Mouse (Mus musculus) bone marrow macrophage, adult 2 months (primary cell): ENCODE measurements around the gene Isca1. TPM values are rescaled to one million over a fixed set of nuclear protein-coding genes. Genes with fewer than 3 reads are reported as not detected.
"Not testable (repeated sequence)": the region's sequence is repeated elsewhere in the genome, so short reads cannot be mapped to it uniquely, and the experiment has no call there.

Experiments used
- H3K27ac ChIP-seq: 2 replicates; pipeline ENCODE4 v1.5.1; 2012; ENCODE audit warnings: low read depth, low read length; ENCODE audit not compliant: insufficient read depth
- H3K4me1 ChIP-seq: 2 replicates; pipeline ENCODE4 v1.6.1; 2012; ENCODE audit warnings: low read length; ENCODE audit not compliant: control insufficient read depth, insufficient read depth
- H3K4me3 ChIP-seq: 2 replicates; pipeline ENCODE4 v1.5.1; 2012; ENCODE audit warnings: mild to moderate bottlenecking, low read length, moderate library complexity; ENCODE audit not compliant: insufficient read depth
- CTCF ChIP-seq: IDR thresholded peaks from 2 replicates; pipeline ENCODE4 v1.5.1; 2012; ENCODE audit warnings: low read depth, mild to moderate bottlenecking, low read length, moderate library complexity
- POLR2A ChIP-seq: IDR thresholded peaks from 2 replicates; pipeline ENCODE4 v1.6.1; 2012; ENCODE audit warnings: mild to moderate bottlenecking, low read depth, low read length, borderline replicate concordance
- polyA plus RNA-seq: library from polyadenylated mRNA; stranded (reverse); fragments of >200 nt; gene quantifications from 2 replicates; pipeline ENCODE4 v1.2.4, GENCODE M21; 2012; ENCODE audit not compliant: missing spikeins, insufficient read depth, insufficient read length

Gene Isca1
- polyA plus RNA-seq, 1 experiment, result 29.2 TPM

GRCm38 (mm10) chr13:59731652-59732051 is 38.0 kb downstream of the Isca1 start, which contains the start of gene Spata31d1d:
TSS of gene Spata31d1d (minus strand) at chr13:59731752.
- Histone ChIP-seq H3K4me3 (no peak within 1 kb of the TSS), H3K4me1 (peaks cover 8% of the 10 kb centered on the region; the same call in 1 of the 2 replicates), H3K27ac (no peak within 1 kb of the TSS)
- TF ChIP-seq POLR2A, result no peak
- TF ChIP-seq CTCF, result no peak

- TF ChIP-seq CTCF, result peak; percentile 92
- no peak for TF ChIP-seq POLR2A
- Histone ChIP-seq H3K4me3 (no peak overlapping the region), H3K27ac (no peak overlapping the region), H3K4me1 (0 out of 2 replicates have a peak, but pooled peaks cover 3% of the 10 kb centered on the region)
These were observed 41.1 kb downstream of the Isca1 start for GRCm38 (mm10) chr13:59728378-59729093.

GRCm38 (mm10) chr13:59726139-59726867 is 43.3 kb downstream of the Isca1 start:
- Histone ChIP-seq H3K4me3 (no peak overlapping the region), H3K4me1 (0 out of 2 replicates have a peak, but pooled peaks cover 3% of the 10 kb centered on the region), H3K27ac (no peak overlapping the region)
- TF ChIP-seq POLR2A, result no peak
- no peak for TF ChIP-seq CTCF

GRCm38 (mm10) chr13:59722089-59722488 is 47.5 kb downstream of the Isca1 start:
- H3K4me3 ChIP-seq, H3K4me1 ChIP-seq, H3K27ac ChIP-seq: not testable (repeated sequence)

GRCm38 (mm10) chr13:59719475-59719874 is 50.1 kb downstream of the Isca1 start:
- no peak overlapping the region for H3K27ac ChIP-seq
- H3K4me1 ChIP-seq, result no peaks in the 10 kb centered on the region
- no peak for TF ChIP-seq CTCF
- TF ChIP-seq POLR2A, result no peak
- H3K4me3 ChIP-seq, result no peak overlapping the region

- H3K4me3 ChIP-seq, H3K4me1 ChIP-seq, H3K27ac ChIP-seq: not testable (repeated sequence)
These were observed 50.7 kb downstream of the Isca1 start for GRCm38 (mm10) chr13:59718857-59719440.

- no peak for TF ChIP-seq CTCF
- TF ChIP-seq POLR2A, result no peak
- H3K4me1 ChIP-seq, result no peaks in the 10 kb centered on the region
- H3K4me3 ChIP-seq, result no peak overlapping the region
- no peak overlapping the region for H3K27ac ChIP-seq
These were observed 55.9 kb downstream of the Isca1 start for GRCm38 (mm10) chr13:59713710-59714109.

GRCm38 (mm10) chr13:59711984-59712383 is 57.6 kb downstream of the Isca1 start, which contains the start of gene Spata31d1b:
TSS of gene Spata31d1b (plus strand) at chr13:59712284.
- H3K27ac ChIP-seq, H3K4me1 ChIP-seq, H3K4me3 ChIP-seq: not testable (repeated sequence)

GRCm38 (mm10) chr13:59710230-59710629 is 59.4 kb downstream of the Isca1 start, which contains the start of gene Spata31d1a:
TSS of gene Spata31d1a (minus strand) at chr13:59710330.
- no peak within 1 kb of the TSS for H3K27ac ChIP-seq
- TF ChIP-seq POLR2A, result no peak
- TF ChIP-seq CTCF, result no peak
- H3K4me3 ChIP-seq, result no peak within 1 kb of the TSS
- 0 out of 2 replicates have a peak, but pooled peaks cover under 1% of the 10 kb centered on the region for H3K4me1 ChIP-seq

Other genes starting within 250 kb of the Isca1 start
- 39.7 and 50.6 TPM in 2 replicates for gene Agtpbp1, start 184.6 kb downstream of the Isca1 start, polyA plus RNA-seq
- gene Naa35, start 184.6 kb downstream of the Isca1 start, polyA plus RNA-seq, result 46.6 and 65.6 TPM in 2 replicates
- gene Golm1, start 94.0 kb downstream of the Isca1 start, polyA plus RNA-seq, result 7.6 and 8.1 TPM in 2 replicates
- gene 4921517D22Rik, start 75.7 kb downstream of the Isca1 start, polyA plus RNA-seq, result not detected in 2 replicates
- not detected in 2 replicates for gene Spata31d1a, start 59.5 kb downstream of the Isca1 start, polyA plus RNA-seq
- not detected in 2 replicates for gene Spata31d1b, start 57.5 kb downstream of the Isca1 start, polyA plus RNA-seq
- gene Spata31d1d, start 38.1 kb downstream of the Isca1 start, polyA plus RNA-seq, result not detected in 2 replicates
- not detected in 2 replicates for gene 1700014D04Rik, start 23.1 kb downstream of the Isca1 start, polyA plus RNA-seq
- gene Gm49354, start 12.4 kb upstream of the Isca1 start, polyA plus RNA-seq, result not detected in 2 replicates
- 142 and 148 TPM in 2 replicates for gene Tut7, start 53.3 kb upstream of the Isca1 start, polyA plus RNA-seq